Mouse (Mus musculus) CD4-positive, CD25-positive, alpha-beta regulatory T cell (primary cell): Measurements from ENCODE around the gene Usp47. TPM values are rescaled to one million over a fixed set of nuclear protein-coding genes. Genes with fewer than 3 reads are reported as not detected.

Experiments used
- polyA plus RNA-seq: library from polyadenylated mRNA; unstranded; fragments of 100-300 nt; shearing (Covaris generic); gene quantifications from one replicate; pipeline ENCODE4 v1.2.1, GENCODE M21; 2017

Gene Usp47
- 68.2 TPM for polyA plus RNA-seq

DNA sequence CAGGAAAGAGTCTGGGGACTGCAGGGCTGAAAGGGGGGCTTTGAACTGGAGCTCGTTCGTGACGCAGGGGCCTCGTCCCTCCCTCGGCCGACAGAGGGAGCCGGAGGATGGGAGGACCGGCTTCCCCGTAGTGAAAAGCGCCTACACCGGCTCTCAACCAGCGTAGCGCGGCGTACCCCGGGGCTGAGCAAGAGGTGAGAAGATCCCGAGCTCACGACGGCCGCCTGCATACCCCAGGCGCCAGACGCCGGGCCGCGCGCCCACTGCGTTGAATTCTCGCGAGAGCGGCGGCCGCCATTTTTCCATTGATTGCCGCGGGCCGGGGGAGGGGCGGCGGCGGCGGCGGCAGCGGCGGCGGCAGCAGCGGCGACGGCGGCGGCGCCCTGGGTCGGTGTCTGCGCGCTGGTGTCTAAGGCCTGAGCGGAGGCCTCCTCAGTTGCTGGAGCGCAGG lies at the start of gene Usp47:
Gene Usp47, plus strand, starts transcription at position 355 of the 451 bp plus-strand sequence.

DNA sequence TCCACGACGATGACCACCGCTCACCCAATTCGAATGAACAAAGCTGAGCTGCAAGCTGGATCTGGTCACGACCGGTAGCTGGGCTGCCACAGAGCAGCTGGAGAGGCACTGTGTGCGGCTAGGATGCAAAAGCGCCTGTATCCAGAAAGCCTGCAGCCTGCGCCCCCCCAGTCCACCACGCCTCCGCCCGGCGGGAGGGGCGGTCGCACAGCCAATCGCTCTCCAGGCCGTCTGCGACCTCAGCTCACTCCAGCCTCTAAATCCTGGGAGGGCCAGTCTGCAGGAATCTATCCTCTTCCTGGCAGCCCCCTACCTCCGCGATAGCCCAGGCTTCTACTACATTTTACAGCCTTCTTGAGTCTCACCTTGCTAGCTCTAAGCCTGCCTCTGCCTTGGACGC lies 135.6 kb downstream of the Usp47 start, which contains the start of gene Dkk3:
Gene Dkk3, minus strand, starts transcription at position 116 of the 400 bp plus-strand sequence.

Other genes with a start within 250 kb of the Usp47 start
- gene Galnt18, start 243.5 kb upstream of the Usp47 start, polyA plus RNA-seq = 0.07 TPM
- 1.4 TPM for gene Dkk3, start 135.6 kb downstream of the Usp47 start, polyA plus RNA-seq
- gene Mical2, start 202.4 kb downstream of the Usp47 start, polyA plus RNA-seq = 1.4 TPM